Mouse (Mus musculus): ENCODE measurements around the gene Bst1.

The Bst1 gene

GRCm38 (mm10) chr5:43810427-43811062 is 8.1 kb upstream of the Bst1 start:
- ATAC-seq (ENCODE audit: low TSS enrichment) = no peak

DNA sequence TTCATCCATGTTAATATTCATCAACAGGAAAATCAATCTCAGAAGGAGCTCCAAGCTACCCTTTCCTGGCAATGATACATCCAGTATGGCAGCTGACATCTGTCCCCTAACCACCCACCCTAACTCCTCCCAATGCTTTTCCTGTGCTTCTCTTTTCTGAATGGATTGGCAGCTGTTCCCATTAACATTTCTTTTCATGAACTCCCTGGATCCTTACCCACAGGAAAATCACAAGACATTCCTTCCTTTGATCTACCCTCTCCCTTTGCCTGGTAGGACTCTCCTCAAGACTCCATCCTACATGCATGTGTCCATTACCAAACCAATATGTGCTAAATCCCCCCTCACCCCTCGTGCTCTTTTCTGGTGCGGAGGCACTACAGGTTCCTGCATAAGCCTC is 4.1 kb upstream of the Bst1 start:
- no peak for ATAC-seq (ENCODE audit: low TSS enrichment)

DNA sequence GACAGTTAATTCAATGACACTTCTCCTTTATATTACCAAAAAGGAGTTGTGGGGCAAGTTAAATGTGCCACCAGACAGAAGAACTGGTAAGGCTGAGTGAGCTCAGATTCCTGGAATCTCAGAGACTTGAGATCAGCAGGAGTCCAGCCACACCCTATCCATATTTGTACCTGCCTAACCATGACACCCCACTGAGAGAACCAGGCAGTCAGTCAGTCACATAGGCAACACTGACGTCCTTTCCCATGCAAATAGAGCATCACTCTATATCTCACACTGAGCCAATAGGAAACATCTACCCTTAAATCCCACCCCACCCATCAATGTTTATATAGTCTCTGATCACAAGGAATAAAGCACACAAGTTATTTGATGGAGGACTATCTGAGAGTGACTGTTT is 2.9 kb upstream of the Bst1 start:
- no peak for ATAC-seq (ENCODE audit: low TSS enrichment)

GRCm38 (mm10) chr5:43820785-43821184 is 2.1 kb downstream of the Bst1 start:
- ATAC-seq (ENCODE audit: low TSS enrichment) = no peak

- ATAC-seq (ENCODE audit: low TSS enrichment) = no peak
Observed at GRCm38 (mm10) chr5:43821538-43821937, 2.9 kb downstream of the Bst1 start, which contains the start of gene Fbxl5. Fbxl5 (minus strand) TSS chr5:43821638.

GRCm38 (mm10) chr5:43822199-43822598 is 3.5 kb downstream of the Bst1 start:
- ATAC-seq (ENCODE audit: low TSS enrichment) = no peak

DNA sequence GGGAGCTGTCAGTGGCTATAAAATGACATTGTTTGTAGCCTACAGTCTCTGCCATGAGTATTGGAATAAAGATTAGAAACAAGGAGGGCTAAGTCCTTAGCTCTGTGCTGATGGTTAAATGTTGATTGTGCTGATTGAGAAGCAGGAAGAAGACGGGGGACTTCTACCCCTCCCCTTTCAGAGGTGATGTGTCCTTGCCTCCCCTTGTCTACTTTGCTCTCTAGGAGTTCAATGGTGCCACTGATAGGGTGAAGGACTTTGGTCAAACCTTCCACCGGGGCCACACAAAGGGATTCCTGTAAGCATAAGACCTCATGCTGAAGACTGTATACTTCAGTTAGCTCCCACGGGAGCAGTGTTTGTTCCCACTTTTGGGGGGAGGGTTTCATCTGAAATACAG is 4.1 kb downstream of the Bst1 start:
- ATAC-seq (ENCODE audit: low TSS enrichment) = no peak

- ATAC-seq (ENCODE audit: low TSS enrichment) = no peak
Observed at GRCm38 (mm10) chr5:43824580-43824979, 5.9 kb downstream of the Bst1 start.

- ATAC-seq (ENCODE audit: low TSS enrichment) = no peak
Observed at GRCm38 (mm10) chr5:43826883-43827282, 8.2 kb downstream of the Bst1 start.

- ATAC-seq (ENCODE audit: low TSS enrichment) = no peak
Observed at GRCm38 (mm10) chr5:43827366-43827765, 8.7 kb downstream of the Bst1 start.

DNA sequence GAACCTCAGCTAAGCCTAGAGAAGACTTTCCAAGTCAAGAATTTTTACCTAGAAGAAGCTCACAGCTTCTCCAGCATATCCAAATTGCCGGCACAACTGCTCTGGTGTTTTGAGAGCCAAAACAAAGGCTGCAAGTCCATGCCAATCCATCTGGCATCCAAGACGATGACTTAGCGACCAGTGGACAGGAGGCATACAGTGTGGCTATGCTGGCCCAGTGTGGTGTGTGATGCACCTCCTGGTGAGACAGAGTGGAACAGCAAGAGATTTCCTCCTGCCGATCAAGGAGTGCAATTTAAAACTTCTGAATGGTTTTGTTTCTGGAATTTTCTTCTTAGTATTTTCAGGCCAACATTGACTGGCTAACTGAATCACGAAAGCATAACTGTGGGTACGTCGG is 17.9 kb downstream of the Bst1 start:
- peak; percentile 73 for ATAC-seq (ENCODE audit: low TSS enrichment)

GRCm38 (mm10) chr5:43837372-43837771 is 18.7 kb downstream of the Bst1 start:
- peak; percentile 80 for ATAC-seq (ENCODE audit: low TSS enrichment)

GRCm38 (mm10) chr5:43841144-43842010 is 22.7 kb downstream of the Bst1 start:
- ATAC-seq (ENCODE audit: low TSS enrichment) = peak; percentile 69

DNA sequence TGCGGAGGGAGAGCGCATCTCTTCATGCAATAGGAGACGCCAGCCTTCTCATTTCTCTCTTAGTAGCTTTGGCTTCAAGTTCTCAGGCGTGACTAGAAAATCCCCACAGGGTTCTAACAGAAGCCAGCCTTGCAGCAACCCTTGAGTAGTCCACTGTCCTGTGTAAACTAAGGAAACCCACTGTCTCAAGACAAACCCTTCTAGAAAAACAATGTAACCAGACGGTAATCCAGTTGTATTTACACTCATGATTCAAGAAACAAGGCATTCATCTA is 23.3 kb downstream of the Bst1 start:
- ATAC-seq (ENCODE audit: low TSS enrichment) = peak; percentile 31

DNA sequence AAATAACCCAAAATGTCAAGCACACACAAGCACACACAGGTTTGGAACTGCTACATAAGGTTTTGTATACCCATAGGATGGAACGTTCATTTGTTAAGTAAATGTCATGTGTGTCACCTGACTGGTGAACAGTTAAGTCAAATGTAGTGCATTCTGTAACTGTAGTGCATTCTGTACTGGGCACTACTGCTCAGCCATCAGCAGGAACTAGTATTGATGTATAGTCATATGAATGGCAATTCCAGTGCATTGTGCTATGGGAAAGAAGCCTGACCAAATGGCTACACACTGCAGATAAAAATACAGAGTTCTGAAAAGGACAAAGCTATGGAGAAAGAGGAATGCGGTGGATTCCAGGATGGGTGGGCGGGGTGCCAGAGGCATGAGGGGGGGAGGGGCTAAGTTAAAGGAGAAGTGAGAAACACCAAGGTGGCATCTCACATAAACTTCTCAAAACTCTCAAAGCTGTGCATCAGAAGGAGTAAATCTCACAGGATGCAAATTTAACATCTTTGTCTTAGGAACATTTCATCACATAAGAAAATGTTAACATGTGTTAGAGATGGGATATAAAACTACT is 24.0 kb downstream of the Bst1 start:
- ATAC-seq (ENCODE audit: low TSS enrichment) = peak; percentile 7; the same call in 1 of the 2 replicates

- no peak for ATAC-seq (ENCODE audit: low TSS enrichment)
Observed at GRCm38 (mm10) chr5:43845083-43845482, 26.4 kb downstream of the Bst1 start.

- ATAC-seq (ENCODE audit: low TSS enrichment) = no peak
Observed at GRCm38 (mm10) chr5:43845646-43846045, 27.0 kb downstream of the Bst1 start.

GRCm38 (mm10) chr5:43846227-43846626 is 27.5 kb downstream of the Bst1 start:
- ATAC-seq (ENCODE audit: low TSS enrichment) = no peak

- no peak for ATAC-seq (ENCODE audit: low TSS enrichment)
Observed at GRCm38 (mm10) chr5:43847555-43847954, 28.9 kb downstream of the Bst1 start.

- no peak for ATAC-seq (ENCODE audit: low TSS enrichment)
Observed at GRCm38 (mm10) chr5:43848275-43848674, 29.6 kb downstream of the Bst1 start.

- no peak for ATAC-seq (ENCODE audit: low TSS enrichment)
Observed at GRCm38 (mm10) chr5:43853096-43853867, 34.6 kb downstream of the Bst1 start.

GRCm38 (mm10) chr5:43853868-43854488 is 35.3 kb downstream of the Bst1 start:
- no peak for ATAC-seq (ENCODE audit: low TSS enrichment)

Data from frontal cortex, adult (tissue).